Mouse (Mus musculus): ENCODE results near the gene Gm11096. TPM values are rescaled to one million over a fixed set of nuclear protein-coding genes. Genes with fewer than 3 reads are reported as not detected.

Gene Gm11096
- polyA plus RNA-seq, 1 experiment from 2014 or later, result not detected

GRCm38 (mm10) chr17:81416361-81417114, 25.0 kb upstream of the Gm11096 start:
- no peaks in the 10 kb centered on the region for H3K27me3 ChIP-seq (replicated peaks; ENCODE audit: control insufficient read depth, insufficient read depth, low read length)
- H3K4me1 ChIP-seq (replicated peaks; ENCODE audit: control insufficient read depth, insufficient read depth, low read length), result peaks cover 5% of the 10 kb centered on the region
- ATAC-seq, result no peak
- H3K4me2 ChIP-seq (ENCODE audit: low read length), result no peak overlapping the region
- no peaks in the 10 kb centered on the region for H3K9me3 ChIP-seq (ENCODE audit: control insufficient read depth, low read length)
- no peak overlapping the region for H3K4me3 ChIP-seq (replicated peaks; ENCODE audit: low read length)
- 90% methylated on average over 6 of the region's 6 CpGs for whole genome bisulfite sequencing
- H3K36me3 ChIP-seq (ENCODE audit: control insufficient read depth, insufficient read depth), result no peaks in the 10 kb centered on the region
- no peak overlapping the region for H3K9ac ChIP-seq (replicated peaks; ENCODE audit: low read depth, low read length)
- H3K27ac ChIP-seq (ENCODE audit: low read length), result no peak overlapping the region

GRCm38 (mm10) chr17:81419802-81420459, 21.6 kb upstream of the Gm11096 start:
- 26% methylated on average over 10 of the region's 10 CpGs for WGBS
- Histone ChIP-seq H3K4me1 (replicated peaks; ENCODE audit: control insufficient read depth, insufficient read depth, low read length) (peaks cover 11% of the 10 kb centered on the region), H3K4me3 (replicated peaks; ENCODE audit: low read length) (no peak overlapping the region), H3K9ac (replicated peaks; ENCODE audit: low read depth, low read length) (no peak overlapping the region), H3K36me3 (ENCODE audit: control insufficient read depth, insufficient read depth) (no peaks in the 10 kb centered on the region), H3K27ac (ENCODE audit: low read length) (peak overlapping the region; percentile 60), H3K4me2 (ENCODE audit: low read length) (no peak overlapping the region), H3K27me3 (replicated peaks; ENCODE audit: control insufficient read depth, insufficient read depth, low read length) (no peaks in the 10 kb centered on the region), H3K9me3 (ENCODE audit: control insufficient read depth, low read length) (no peaks in the 10 kb centered on the region)
- peak; percentile 92 for ATAC-seq

DNA sequence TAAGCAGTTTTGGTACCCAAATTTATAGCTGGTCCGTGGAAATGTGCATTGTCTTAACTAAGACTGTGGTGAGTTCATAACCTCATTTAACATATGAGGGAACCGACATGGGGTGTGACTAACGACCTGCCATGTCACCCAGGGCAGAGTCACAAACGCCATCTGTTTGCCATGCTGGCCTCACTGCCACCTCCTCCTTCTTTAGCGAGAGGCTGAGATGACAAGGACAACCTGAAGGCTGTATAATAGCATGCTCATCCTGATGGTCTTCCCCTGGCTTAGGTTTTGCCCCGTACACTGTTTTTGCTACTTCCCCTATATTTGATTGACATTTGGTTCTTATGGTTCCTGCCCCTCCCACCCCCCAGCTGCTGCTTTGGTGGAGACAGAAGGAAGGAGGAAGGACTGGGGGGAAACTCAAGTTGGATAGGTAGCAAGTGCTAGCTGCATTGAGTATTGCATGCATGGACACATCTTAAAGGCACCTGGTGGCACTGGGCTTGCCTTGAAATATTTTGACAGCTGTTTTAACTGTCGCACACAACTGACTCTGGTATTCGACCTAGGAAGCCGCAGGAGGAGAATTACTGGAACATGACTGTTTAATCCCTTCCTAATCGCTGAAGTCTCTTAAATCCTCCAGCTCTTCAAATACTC, 17.2 kb upstream of the Gm11096 start:
- Histone ChIP-seq H3K36me3 (ENCODE audit: control insufficient read depth, insufficient read depth) (no peaks in the 10 kb centered on the region), H3K27ac (ENCODE audit: low read length) (no peak overlapping the region), H3K27me3 (replicated peaks; ENCODE audit: control insufficient read depth, insufficient read depth, low read length) (no peaks in the 10 kb centered on the region), H3K4me3 (replicated peaks; ENCODE audit: low read length) (no peak overlapping the region), H3K9ac (replicated peaks; ENCODE audit: low read depth, low read length) (no peak overlapping the region), H3K4me2 (ENCODE audit: low read length) (no peak overlapping the region), H3K9me3 (ENCODE audit: control insufficient read depth, low read length) (no peaks in the 10 kb centered on the region), H3K4me1 (replicated peaks; ENCODE audit: control insufficient read depth, insufficient read depth, low read length) (peaks cover 11% of the 10 kb centered on the region)
- ATAC-seq, result no peak
- 53% methylated on average over 10 of the region's 10 CpGs for WGBS

GRCm38 (mm10) chr17:81427245-81427644, 14.3 kb upstream of the Gm11096 start:
- 75% methylated on average over 7 of the region's 7 CpGs for WGBS
- Histone ChIP-seq H3K4me1 (replicated peaks; ENCODE audit: control insufficient read depth, insufficient read depth, low read length) (peaks cover 6% of the 10 kb centered on the region), H3K27ac (ENCODE audit: low read length) (peak overlapping the region; percentile 46), H3K4me2 (ENCODE audit: low read length) (no peak overlapping the region), H3K27me3 (replicated peaks; ENCODE audit: control insufficient read depth, insufficient read depth, low read length) (no peaks in the 10 kb centered on the region), H3K9ac (replicated peaks; ENCODE audit: low read depth, low read length) (no peak overlapping the region), H3K4me3 (replicated peaks; ENCODE audit: low read length) (no peak overlapping the region), H3K36me3 (ENCODE audit: control insufficient read depth, insufficient read depth) (no peaks in the 10 kb centered on the region; the same call in 1 of the 2 replicates), H3K9me3 (ENCODE audit: control insufficient read depth, low read length) (no peaks in the 10 kb centered on the region)
- peak; percentile 36; the same call in 1 of the 2 replicates for ATAC-seq

DNA sequence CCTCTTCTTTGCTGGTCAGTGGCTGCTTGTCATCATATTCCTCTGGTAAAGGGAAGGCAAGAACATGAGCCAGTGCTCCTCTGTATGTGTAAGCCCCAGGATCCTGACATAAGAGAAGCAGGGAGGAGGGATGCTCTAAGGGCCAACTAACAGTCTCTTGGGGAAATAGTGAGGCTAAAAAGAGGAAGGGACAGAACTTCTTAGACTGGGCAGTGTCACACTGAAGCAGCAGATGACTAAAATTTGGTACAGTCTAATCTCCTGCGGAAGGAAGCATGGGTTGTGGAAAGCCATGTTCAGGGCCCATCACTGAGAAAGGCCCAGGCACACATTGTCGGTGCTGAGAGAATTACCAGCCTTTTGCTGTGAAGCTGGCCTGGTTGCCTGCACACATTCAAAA, 8.8 kb upstream of the Gm11096 start:
- no peaks in the 10 kb centered on the region for H3K4me1 ChIP-seq (replicated peaks; ENCODE audit: control insufficient read depth, insufficient read depth, low read length)
- no peaks in the 10 kb centered on the region for H3K9me3 ChIP-seq (ENCODE audit: control insufficient read depth, low read length)
- no peaks in the 10 kb centered on the region for H3K27me3 ChIP-seq (replicated peaks; ENCODE audit: control insufficient read depth, insufficient read depth, low read length)
- no peak overlapping the region for H3K4me3 ChIP-seq (replicated peaks; ENCODE audit: low read length)
- no peak overlapping the region for H3K9ac ChIP-seq (replicated peaks; ENCODE audit: low read depth, low read length)
- WGBS, result 85% methylated on average over 2 of the region's 2 CpGs
- no peak overlapping the region for H3K4me2 ChIP-seq (ENCODE audit: low read length)
- no peaks in the 10 kb centered on the region; the same call in 1 of the 2 replicates for H3K36me3 ChIP-seq (ENCODE audit: control insufficient read depth, insufficient read depth)
- no peak for ATAC-seq
- no peak overlapping the region for H3K27ac ChIP-seq (ENCODE audit: low read length)

- no peaks in the 10 kb centered on the region for H3K9me3 ChIP-seq (ENCODE audit: control insufficient read depth, low read length)
- H3K27me3 ChIP-seq (replicated peaks; ENCODE audit: control insufficient read depth, insufficient read depth, low read length), result no peaks in the 10 kb centered on the region
- H3K4me1 ChIP-seq (replicated peaks; ENCODE audit: control insufficient read depth, insufficient read depth, low read length), result no peaks in the 10 kb centered on the region
- no peak overlapping the region for H3K4me3 ChIP-seq (replicated peaks; ENCODE audit: low read length)
- H3K9ac ChIP-seq (replicated peaks; ENCODE audit: low read depth, low read length), result no peak overlapping the region
- ATAC-seq, result no peak
- no peak overlapping the region for H3K27ac ChIP-seq (ENCODE audit: low read length)
- peaks cover 2% of the 10 kb centered on the region; the same call in 1 of the 2 replicates for H3K36me3 ChIP-seq (ENCODE audit: control insufficient read depth, insufficient read depth)
- WGBS, result 61% methylated on average over 5 of the region's 5 CpGs
- H3K4me2 ChIP-seq (ENCODE audit: low read length), result no peak overlapping the region
These were observed 8.4 kb upstream of the Gm11096 start for GRCm38 (mm10) chr17:81433148-81433547.

DNA sequence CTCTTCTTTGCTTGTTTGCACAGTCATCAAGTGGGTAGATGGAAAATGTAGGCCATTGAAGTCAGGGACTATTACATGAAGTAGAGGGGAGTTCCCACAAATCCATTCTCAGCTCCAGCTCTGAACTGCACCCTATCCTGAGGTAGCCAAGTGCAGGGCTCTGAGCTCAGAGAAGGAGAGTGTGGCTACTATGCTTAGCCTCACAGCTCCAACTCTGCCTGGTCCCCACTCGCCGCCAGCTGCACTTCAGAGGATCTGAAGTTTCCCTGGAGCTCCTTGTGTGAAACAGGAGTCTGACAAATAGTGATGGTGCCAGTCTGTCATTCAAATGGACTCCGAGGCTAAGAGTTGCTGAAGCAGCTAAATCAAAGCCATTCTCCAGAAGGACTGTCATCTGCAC, 13.7 kb downstream of the Gm11096 start:
- WGBS, result 61% methylated on average over 3 of the region's 3 CpGs
- no peaks in the 10 kb centered on the region for H3K9me3 ChIP-seq (ENCODE audit: control insufficient read depth, low read length)
- no peak for ATAC-seq
- H3K36me3 ChIP-seq (ENCODE audit: control insufficient read depth, insufficient read depth), result no peaks in the 10 kb centered on the region
- H3K4me1 ChIP-seq (replicated peaks; ENCODE audit: control insufficient read depth, insufficient read depth, low read length), result peaks cover 4% of the 10 kb centered on the region; the same call in 1 of the 2 replicates
- no peak overlapping the region for H3K9ac ChIP-seq (replicated peaks; ENCODE audit: low read depth, low read length)
- H3K27me3 ChIP-seq (replicated peaks; ENCODE audit: control insufficient read depth, insufficient read depth, low read length), result no peaks in the 10 kb centered on the region
- no peak overlapping the region for H3K27ac ChIP-seq (ENCODE audit: low read length)
- no peak overlapping the region for H3K4me3 ChIP-seq (replicated peaks; ENCODE audit: low read length)
- no peak overlapping the region for H3K4me2 ChIP-seq (ENCODE audit: low read length)

DNA sequence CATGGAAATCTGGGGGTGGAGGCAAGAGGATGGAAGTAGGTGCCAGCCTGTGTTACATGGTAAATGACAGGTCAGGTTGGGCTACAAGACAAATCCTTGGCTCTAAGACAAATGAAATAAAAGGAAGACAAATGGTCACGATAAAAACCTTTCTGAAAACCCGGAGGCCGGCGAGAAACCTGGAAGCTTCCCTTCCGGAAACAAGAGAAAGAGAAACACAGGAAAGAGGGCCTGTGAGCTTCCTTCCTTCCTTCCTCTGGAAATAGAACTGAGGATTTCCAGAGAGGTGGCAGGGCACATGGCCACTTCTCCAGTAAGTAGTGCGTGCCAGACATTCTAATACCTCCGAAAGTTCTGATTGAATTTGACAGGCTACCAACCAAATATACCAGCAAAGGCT, 14.4 kb downstream of the Gm11096 start:
- Histone ChIP-seq H3K9me3 (ENCODE audit: control insufficient read depth, low read length) (no peaks in the 10 kb centered on the region), H3K36me3 (ENCODE audit: control insufficient read depth, insufficient read depth) (no peaks in the 10 kb centered on the region), H3K27ac (ENCODE audit: low read length) (no peak overlapping the region), H3K4me2 (ENCODE audit: low read length) (no peak overlapping the region), H3K27me3 (replicated peaks; ENCODE audit: control insufficient read depth, insufficient read depth, low read length) (no peaks in the 10 kb centered on the region), H3K4me3 (replicated peaks; ENCODE audit: low read length) (no peak overlapping the region), H3K4me1 (replicated peaks; ENCODE audit: control insufficient read depth, insufficient read depth, low read length) (peaks cover 4% of the 10 kb centered on the region; the same call in 1 of the 2 replicates), H3K9ac (replicated peaks; ENCODE audit: low read depth, low read length) (no peak overlapping the region)
- WGBS, result 90% methylated on average over 7 of the region's 7 CpGs
- no peak for ATAC-seq

GRCm38 (mm10) chr17:81459379-81459778, 17.8 kb downstream of the Gm11096 start:
- no peak overlapping the region for H3K4me2 ChIP-seq (ENCODE audit: low read length)
- no peak for ATAC-seq
- H3K9me3 ChIP-seq (ENCODE audit: control insufficient read depth, low read length), result no peaks in the 10 kb centered on the region
- H3K9ac ChIP-seq (replicated peaks; ENCODE audit: low read depth, low read length), result no peak overlapping the region
- no peak overlapping the region for H3K27ac ChIP-seq (ENCODE audit: low read length)
- H3K27me3 ChIP-seq (replicated peaks; ENCODE audit: control insufficient read depth, insufficient read depth, low read length), result no peaks in the 10 kb centered on the region
- H3K36me3 ChIP-seq (ENCODE audit: control insufficient read depth, insufficient read depth), result no peaks in the 10 kb centered on the region
- no peak overlapping the region for H3K4me3 ChIP-seq (replicated peaks; ENCODE audit: low read length)
- peaks cover 4% of the 10 kb centered on the region; the same call in 1 of the 2 replicates for H3K4me1 ChIP-seq (replicated peaks; ENCODE audit: control insufficient read depth, insufficient read depth, low read length)
- 89% methylated on average over 3 of the region's 3 CpGs for WGBS

Measured in forebrain, embryonic 16.5 days (tissue).